Mouse (Mus musculus) ES-Bruce4 (cell line): ENCODE results near the gene Celf5. TPM values are rescaled to one million over a fixed set of nuclear protein-coding genes. Genes with fewer than 3 reads are reported as not detected.

Experiments used
- H3K27ac ChIP-seq: 2 replicates; pipeline ENCODE4 v1.5.1; 2012; ENCODE audit warnings: low read length, inconsistent platforms; ENCODE audit not compliant: insufficient read depth
- H3K27me3 ChIP-seq: 2 replicates; pipeline ENCODE4 v1.6.1; 2012; ENCODE audit warnings: mild to moderate bottlenecking, low read length, inconsistent platforms; ENCODE audit not compliant: control insufficient read depth, poor library complexity, insufficient read depth, severe bottlenecking
- H3K36me3 ChIP-seq: 2 replicates; pipeline ENCODE4 v1.6.1; 2012; ENCODE audit warnings: inconsistent platforms, mild to moderate bottlenecking, low read length, moderate library complexity; ENCODE audit not compliant: control insufficient read depth, poor library complexity, insufficient read depth, severe bottlenecking
- H3K4me1 ChIP-seq: one replicate; pipeline ENCODE4 v1.8.1; 2011; ENCODE audit warnings: low read length; ENCODE audit not compliant: control insufficient read depth, insufficient read depth
- H3K4me3 ChIP-seq: 2 replicates; pipeline ENCODE4 v1.5.1; 2011; ENCODE audit warnings: low read depth, mild to moderate bottlenecking, low read length
- H3K9ac ChIP-seq: 2 replicates; pipeline ENCODE4 v1.6.1; 2012; ENCODE audit warnings: low read depth, mild to moderate bottlenecking, inconsistent platforms; ENCODE audit not compliant: poor library complexity, severe bottlenecking
- H3K9me3 ChIP-seq: replicated peaks from 2 replicates; pipeline ENCODE4 v1.6.1; 2012; ENCODE audit warnings: mild to moderate bottlenecking, low read length, inconsistent platforms; ENCODE audit not compliant: control insufficient read depth, poor library complexity, insufficient read depth, severe bottlenecking
- CTCF ChIP-seq: IDR thresholded peaks from one replicate; pipeline ENCODE4 v1.8.1; 2011; ENCODE audit warnings: low read depth, low read length
- EP300 ChIP-seq: IDR thresholded peaks from 2 replicates; pipeline ENCODE4 v1.6.1; 2011; ENCODE audit warnings: low read depth, low read length; ENCODE audit not compliant: insufficient read depth
- POLR2A ChIP-seq: IDR thresholded peaks from one replicate; pipeline ENCODE4 v1.8.1; 2011; ENCODE audit warnings: low read length; ENCODE audit not compliant: insufficient read depth
- polyA plus RNA-seq: library from polyadenylated mRNA; stranded (reverse); fragments of >200 nt; gene quantifications from 2 replicates; pipeline ENCODE4 v1.2.4, GENCODE M21; 2011; ENCODE audit warnings: low read depth; ENCODE audit not compliant: missing spikeins, insufficient read depth, insufficient read length

Celf5 gene
- polyA plus RNA-seq, 1 experiment = 27.5 TPM

DNA sequence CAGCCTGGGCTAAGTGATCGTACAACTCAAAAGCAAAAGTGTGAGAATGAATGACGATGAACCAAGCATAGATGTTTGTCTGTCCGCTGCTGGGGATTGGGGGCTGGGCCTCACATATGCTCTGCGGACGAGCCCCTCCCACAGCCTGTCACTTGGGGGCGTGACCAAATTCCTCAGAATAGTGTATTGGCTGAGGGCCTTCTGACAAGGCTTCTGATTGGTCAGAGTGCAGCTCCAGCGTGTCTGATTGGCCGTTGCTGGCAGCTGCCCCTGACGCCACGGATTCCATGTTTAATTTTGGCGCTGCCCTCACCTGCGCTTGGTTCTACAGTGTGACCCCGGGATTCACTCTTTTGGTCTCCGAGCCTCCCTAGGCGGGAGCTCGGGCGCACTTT, 49.6 kb downstream of the Celf5 start:
- Histone ChIP-seq H3K36me3 (no peaks in the 10 kb centered on the region), H3K9ac (no peak overlapping the region), H3K27me3 (no peaks in the 10 kb centered on the region), H3K4me3 (no peak overlapping the region), H3K9me3 (no peaks in the 10 kb centered on the region), H3K4me1 (peaks cover 4% of the 10 kb centered on the region), H3K27ac (no peak overlapping the region)
- TF ChIP-seq POLR2A (no peak), EP300 (no peak), CTCF (no peak)

GRCm38 (mm10) chr10:81432169-81432867, 50.2 kb downstream of the Celf5 start:
- Histone ChIP-seq H3K4me3 (no peak overlapping the region), H3K27me3 (no peaks in the 10 kb centered on the region), H3K4me1 (peaks cover 4% of the 10 kb centered on the region), H3K9ac (no peak overlapping the region), H3K9me3 (no peaks in the 10 kb centered on the region), H3K36me3 (no peaks in the 10 kb centered on the region), H3K27ac (no peak overlapping the region)
- no peak for TF ChIP-seq POLR2A
- no peak for TF ChIP-seq CTCF
- no peak for TF ChIP-seq EP300

GRCm38 (mm10) chr10:81431526-81432168, 50.9 kb downstream of the Celf5 start:
- Histone ChIP-seq H3K4me3 (peak overlapping the region; percentile 79), H3K9me3 (no peaks in the 10 kb centered on the region), H3K9ac (peak overlapping the region; percentile 80), H3K27ac (no peak overlapping the region), H3K4me1 (peaks cover 4% of the 10 kb centered on the region), H3K27me3 (no peaks in the 10 kb centered on the region), H3K36me3 (no peaks in the 10 kb centered on the region)
- TF ChIP-seq CTCF = no peak
- TF ChIP-seq EP300 = no peak
- no peak for TF ChIP-seq POLR2A

DNA sequence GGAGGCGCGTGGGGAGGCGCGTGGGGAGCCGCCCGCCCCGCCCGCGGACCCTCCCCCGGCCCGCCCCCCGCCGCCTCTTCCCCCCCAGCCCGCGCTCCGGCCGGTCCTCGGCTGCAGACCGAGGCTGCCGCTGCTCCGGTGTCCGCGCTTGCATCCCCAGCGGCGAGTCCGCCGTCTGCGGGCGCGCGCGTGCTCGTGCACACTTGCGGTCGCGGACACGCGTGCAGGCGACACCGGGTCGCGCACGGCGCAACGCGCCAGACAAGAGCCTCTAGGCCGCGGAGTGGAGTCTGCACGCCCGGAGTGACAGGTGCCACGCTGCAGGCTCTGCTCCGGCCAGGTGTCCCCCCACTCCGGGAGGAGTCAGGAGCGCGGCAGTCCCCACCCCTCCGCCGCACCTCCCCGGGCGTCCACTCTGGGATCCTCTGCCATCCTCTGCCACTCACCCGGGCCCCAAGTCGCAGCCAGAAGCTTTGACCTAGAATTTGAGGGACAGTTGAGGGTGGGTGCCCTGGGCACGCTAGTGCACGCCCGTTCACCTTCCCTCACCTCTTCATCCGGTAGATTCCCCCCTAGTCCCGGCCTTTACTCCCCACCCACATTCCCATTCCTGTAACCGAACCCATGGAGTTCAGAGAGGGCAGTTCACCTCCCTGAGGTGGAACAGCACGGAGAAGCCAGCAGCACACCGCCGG, 51.5 kb downstream of the Celf5 start:
- H3K4me3 ChIP-seq = peak overlapping the region; percentile 79
- H3K9ac ChIP-seq = peak overlapping the region; percentile 80
- H3K9me3 ChIP-seq = no peaks in the 10 kb centered on the region
- H3K27ac ChIP-seq = no peak overlapping the region
- H3K27me3 ChIP-seq = no peaks in the 10 kb centered on the region
- peaks cover 4% of the 10 kb centered on the region for H3K4me1 ChIP-seq
- no peaks in the 10 kb centered on the region for H3K36me3 ChIP-seq
- TF ChIP-seq POLR2A = no peak
- no peak for TF ChIP-seq EP300
- TF ChIP-seq CTCF = no peak

GRCm38 (mm10) chr10:81430141-81430830, 52.2 kb downstream of the Celf5 start:
- Histone ChIP-seq H3K9ac (peak overlapping the region; percentile 80), H3K9me3 (no peaks in the 10 kb centered on the region), H3K27ac (no peak overlapping the region), H3K36me3 (no peaks in the 10 kb centered on the region), H3K4me1 (peaks cover 4% of the 10 kb centered on the region), H3K4me3 (peak overlapping the region; percentile 79), H3K27me3 (no peaks in the 10 kb centered on the region)
- TF ChIP-seq POLR2A (no peak), EP300 (no peak), CTCF (no peak)
